Mouse (Mus musculus) cerebellum, adult 2 months (tissue): Measurements from ENCODE around the gene Grid2. TPM values are rescaled to one million over a fixed set of nuclear protein-coding genes. Genes with fewer than 3 reads are reported as not detected.
A peak's percentile ranks its signal among the peaks of the same experiment; 100 is the strongest.

Experiments
- DNase-seq, 2 experiments: peaks; one replicate each; pipeline ENCODE4 v3.0.0; 2021
- H3K27ac ChIP-seq: fragments of 200-500 bp; 2 replicates; pipeline ENCODE4 v1.5.1; 2012; ENCODE audit warnings: low read length, control low read depth, inconsistent platforms; ENCODE audit not compliant: insufficient read depth
- H3K27me3 ChIP-seq: fragments of 200-500 bp; 2 replicates; pipeline ENCODE4 v1.6.1; 2012; ENCODE audit warnings: inconsistent platforms, mild to moderate bottlenecking, low read length, moderate library complexity; ENCODE audit not compliant: control insufficient read depth, insufficient read depth
- H3K4me1 ChIP-seq: fragments of 200-500 bp; 2 replicates; pipeline ENCODE4 v1.6.1; 2011; ENCODE audit warnings: low read length; ENCODE audit not compliant: control insufficient read depth, insufficient read depth
- H3K4me3 ChIP-seq: fragments of 200-500 bp; replicated peaks from 2 replicates; pipeline ENCODE3; 2011; ENCODE audit warnings: mild to moderate bottlenecking, low read depth, low read length, control low read depth; ENCODE audit not compliant: insufficient read depth
- CTCF ChIP-seq: fragments of 200-500 bp; IDR thresholded peaks from 2 replicates; pipeline ENCODE4 v1.5.1; 2011; ENCODE audit warnings: low read depth, mild to moderate bottlenecking, control low read depth, low read length, moderate library complexity, borderline replicate concordance; ENCODE audit not compliant: insufficient read depth
- POLR2A ChIP-seq: fragments of 200-500 bp; IDR thresholded peaks from 2 replicates; pipeline ENCODE4 v1.6.1; 2011; ENCODE audit warnings: low read length, control low read depth, borderline replicate concordance; ENCODE audit not compliant: insufficient read depth
- WGBS: fragments of 180-500 bp; shearing (Covaris S2); methylation state at CpG from one replicate; pipeline ENCODE4 v1.1.7; 2018; 5-methylcytosine and 5-hydroxymethylcytosine counted together
- polyA plus RNA-seq: library from polyadenylated mRNA; depleted of rRNA; stranded (reverse); fragments of >200 nt; gene quantifications from 2 replicates; pipeline ENCODE4 v1.2.3, GENCODE M21; 2012

Grid2 gene
- polyA plus RNA-seq, 1 experiment, result 76.4 TPM

DNA sequence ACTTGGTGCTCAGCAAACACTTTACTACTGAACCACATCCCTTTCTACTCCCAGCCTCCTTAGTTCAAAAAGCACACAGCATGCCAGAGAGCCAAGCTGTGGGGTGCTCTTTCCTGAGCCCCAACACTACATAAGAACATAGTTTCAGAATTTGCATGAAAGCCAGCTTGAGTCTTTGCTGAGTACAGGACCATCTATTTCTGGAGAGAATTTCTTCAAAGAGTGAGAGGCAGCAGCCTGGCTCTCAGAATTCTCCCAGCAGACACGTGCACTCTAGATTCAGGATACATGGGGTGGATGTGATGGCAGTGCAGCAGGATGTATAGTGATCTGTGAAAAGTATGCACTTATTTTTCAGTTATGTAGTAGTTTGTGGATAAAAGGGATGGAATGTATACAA is 1038.1 kb downstream of the Grid2 start:
- Histone ChIP-seq H3K4me1 (peaks cover 7% of the 10 kb centered on the region), H3K27me3 (no peaks in the 10 kb centered on the region), H3K27ac (no peak overlapping the region), H3K4me3 (no peak overlapping the region)
- WGBS, result 96% methylated on average over 1 of the region's 1 CpGs
- DNase-seq, result no peak
- TF ChIP-seq POLR2A (no peak), CTCF (no peak)

DNA sequence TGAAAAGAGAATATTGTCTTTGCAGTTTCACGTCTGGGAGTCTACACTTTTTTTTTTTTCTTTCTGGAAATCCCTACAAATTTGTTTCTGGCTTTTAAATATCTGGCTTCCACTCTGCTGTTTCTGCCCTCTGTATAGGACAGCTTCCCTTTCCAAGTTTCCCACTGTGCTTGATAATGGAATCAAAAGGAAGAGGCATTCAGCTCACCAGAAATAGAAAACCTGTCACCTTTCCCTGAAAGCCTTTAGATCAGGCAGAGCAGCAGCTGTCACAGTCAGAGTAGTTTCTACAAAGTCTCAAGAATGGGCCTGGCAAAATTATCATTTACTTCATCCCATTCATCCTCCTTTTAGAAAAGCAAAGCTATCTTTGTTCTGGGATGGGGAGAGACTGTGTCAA is 1042.0 kb downstream of the Grid2 start:
- TF ChIP-seq CTCF (no peak), POLR2A (no peak)

DNA sequence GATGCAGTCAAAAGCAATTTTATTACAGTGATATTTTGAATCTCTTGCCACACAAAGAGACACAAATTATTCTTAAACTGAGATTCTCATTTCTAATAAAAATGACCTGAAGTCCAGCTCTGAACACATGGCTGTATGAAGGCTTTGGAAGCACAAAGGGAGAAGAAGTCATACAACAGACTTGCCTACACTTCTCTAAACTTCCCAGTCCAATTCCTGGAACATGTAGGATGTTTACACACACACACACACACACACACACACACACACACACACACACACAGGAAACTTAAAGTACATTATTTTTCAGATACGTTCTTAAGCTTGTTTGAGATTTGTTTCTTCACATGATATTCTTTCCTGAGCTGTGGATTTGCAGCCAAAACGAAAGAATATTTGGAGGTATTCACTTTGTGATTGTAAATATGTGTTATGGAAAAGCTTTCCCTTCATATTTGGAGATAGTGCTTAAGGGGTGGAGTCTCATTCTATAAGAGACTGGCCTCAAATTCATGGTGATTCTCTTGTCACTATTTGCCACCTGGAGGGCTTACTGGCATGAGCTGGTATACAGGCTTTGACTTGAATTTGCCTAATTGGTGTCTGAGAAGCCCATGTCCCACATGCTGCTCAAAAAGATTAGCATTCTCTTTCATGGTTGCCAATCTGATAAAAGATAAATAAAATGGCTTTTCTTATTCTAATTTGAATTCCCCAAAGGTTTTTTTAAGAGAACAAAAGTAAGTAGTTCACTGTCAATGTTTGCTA is 1049.2 kb downstream of the Grid2 start:
- DNase-seq, result no peak
- Histone ChIP-seq H3K27ac (no peak overlapping the region), H3K27me3 (no peaks in the 10 kb centered on the region), H3K4me3 (no peak overlapping the region), H3K4me1 (no peaks in the 10 kb centered on the region)
- TF ChIP-seq POLR2A (no peak), CTCF (no peak)
- 71% methylated on average over 2 of the region's 2 CpGs for WGBS

More for the DNA sequence above, 1042.0 kb downstream of the Grid2 start:
- no peak overlapping the region for H3K4me3 ChIP-seq
- 2% methylated on average over 1 of the region's 1 CpGs for WGBS
- H3K4me1 ChIP-seq, result peaks cover 7% of the 10 kb centered on the region
- peak; percentile 23 to 84 for DNase-seq
- H3K27me3 ChIP-seq, result no peaks in the 10 kb centered on the region
- H3K27ac ChIP-seq, result no peak overlapping the region

DNA sequence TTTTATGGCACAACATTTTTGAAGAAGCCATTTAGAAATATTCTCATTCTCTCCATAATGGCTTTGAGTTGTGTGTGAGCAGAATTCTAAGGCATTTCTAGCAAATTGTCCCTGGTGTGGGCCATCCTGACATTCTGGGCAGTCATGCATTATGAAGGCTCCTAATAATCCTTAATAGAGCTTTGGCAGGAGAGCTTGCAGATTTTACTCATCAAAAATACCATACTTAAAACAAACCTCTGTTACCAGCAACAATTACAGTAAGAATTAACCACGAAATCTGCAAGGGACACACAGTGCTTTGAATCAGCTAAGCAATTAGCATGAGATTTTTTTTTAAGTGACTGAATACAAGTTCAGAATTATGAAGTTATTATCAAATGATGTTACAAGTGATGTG is 1053.0 kb downstream of the Grid2 start:
- WGBS, result 85% methylated on average over 1 of the region's 1 CpGs

DNA sequence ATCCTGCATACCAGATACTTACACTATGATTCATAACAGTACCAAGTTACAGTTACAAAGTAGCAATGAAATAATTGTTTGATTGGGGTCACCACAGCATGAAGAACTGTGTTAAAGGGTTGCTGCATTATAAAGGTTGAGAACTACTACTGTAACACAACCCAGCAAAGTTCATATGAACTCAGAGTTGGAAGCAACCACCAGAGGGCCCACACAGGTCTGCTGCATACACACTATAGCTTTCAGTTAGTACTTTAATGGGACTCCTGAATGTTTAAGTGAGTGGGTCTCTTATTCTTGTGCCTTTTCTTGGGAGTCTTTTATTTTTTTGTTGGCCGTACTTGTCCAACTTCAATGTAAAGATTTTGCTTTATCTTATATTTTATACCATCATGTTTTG is 1057.5 kb downstream of the Grid2 start:
- no peak for TF ChIP-seq CTCF
- no peak for TF ChIP-seq POLR2A
- no peaks in the 10 kb centered on the region for H3K27me3 ChIP-seq
- no peaks in the 10 kb centered on the region for H3K4me1 ChIP-seq
- DNase-seq, result no peak
- 100% methylated on average over 1 of the region's 1 CpGs for WGBS
- H3K4me3 ChIP-seq, result no peak overlapping the region
- H3K27ac ChIP-seq, result no peak overlapping the region

More for the DNA sequence above, 1053.0 kb downstream of the Grid2 start:
- no peak for DNase-seq
- H3K4me3 ChIP-seq, result no peak overlapping the region
- no peaks in the 10 kb centered on the region for H3K4me1 ChIP-seq
- no peak overlapping the region for H3K27ac ChIP-seq
- TF ChIP-seq CTCF (no peak), POLR2A (no peak)
- no peaks in the 10 kb centered on the region for H3K27me3 ChIP-seq

DNA sequence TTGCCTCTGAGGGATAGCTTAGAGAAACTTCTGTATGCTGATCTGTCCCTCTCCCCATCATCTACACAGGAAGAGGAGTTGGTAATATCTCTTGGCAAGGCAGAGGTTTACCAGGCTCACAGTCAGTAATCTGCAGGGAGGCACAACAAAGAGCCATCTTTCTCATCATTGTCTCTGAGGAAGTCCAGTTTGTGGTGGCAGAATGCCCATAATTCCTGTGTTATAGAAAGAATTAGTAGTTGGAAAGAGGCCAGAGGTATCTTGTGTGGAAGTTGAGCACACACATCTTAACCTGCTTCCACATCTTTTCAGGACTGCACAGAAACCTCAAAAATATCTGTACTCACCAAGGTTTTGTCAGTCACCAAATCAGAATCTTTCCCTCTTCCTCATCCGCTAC is 1071.3 kb downstream of the Grid2 start:
- H3K27ac ChIP-seq, result no peak overlapping the region
- WGBS, result 94% methylated on average over 1 of the region's 1 CpGs
- no peak overlapping the region for H3K4me3 ChIP-seq
- no peaks in the 10 kb centered on the region for H3K4me1 ChIP-seq
- TF ChIP-seq POLR2A (no peak), CTCF (no peak)
- peak in 1 of 2 experiments; percentile 44 for DNase-seq
- no peaks in the 10 kb centered on the region; the same call in 1 of the 2 replicates for H3K27me3 ChIP-seq

DNA sequence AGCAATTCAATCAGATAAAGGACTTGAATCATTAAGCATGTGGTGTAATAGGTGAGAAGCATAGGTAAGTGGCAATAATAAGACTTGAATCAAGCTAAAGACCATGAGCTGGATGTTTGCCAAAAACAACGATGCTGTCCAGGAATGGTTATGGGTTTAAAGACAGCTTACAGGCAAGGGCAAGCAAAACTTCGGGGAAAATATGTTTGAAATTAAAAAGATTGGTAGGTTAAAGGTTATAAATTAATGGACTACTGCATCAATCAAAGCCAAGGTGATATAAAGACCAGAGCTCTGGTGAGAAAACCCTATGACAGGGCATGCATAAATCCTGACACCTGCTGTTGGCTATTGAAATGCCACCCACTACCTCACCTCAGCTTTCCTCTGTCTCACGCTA is 1072.2 kb downstream of the Grid2 start:
- 36% methylated on average over 3 of the region's 3 CpGs for WGBS
- Histone ChIP-seq H3K4me3 (no peak overlapping the region), H3K4me1 (no peaks in the 10 kb centered on the region), H3K27ac (no peak overlapping the region), H3K27me3 (no peaks in the 10 kb centered on the region; the same call in 1 of the 2 replicates)
- TF ChIP-seq POLR2A, result no peak
- TF ChIP-seq CTCF, result no peak
- DNase-seq, result peak in 1 of 2 experiments; percentile 12

DNA sequence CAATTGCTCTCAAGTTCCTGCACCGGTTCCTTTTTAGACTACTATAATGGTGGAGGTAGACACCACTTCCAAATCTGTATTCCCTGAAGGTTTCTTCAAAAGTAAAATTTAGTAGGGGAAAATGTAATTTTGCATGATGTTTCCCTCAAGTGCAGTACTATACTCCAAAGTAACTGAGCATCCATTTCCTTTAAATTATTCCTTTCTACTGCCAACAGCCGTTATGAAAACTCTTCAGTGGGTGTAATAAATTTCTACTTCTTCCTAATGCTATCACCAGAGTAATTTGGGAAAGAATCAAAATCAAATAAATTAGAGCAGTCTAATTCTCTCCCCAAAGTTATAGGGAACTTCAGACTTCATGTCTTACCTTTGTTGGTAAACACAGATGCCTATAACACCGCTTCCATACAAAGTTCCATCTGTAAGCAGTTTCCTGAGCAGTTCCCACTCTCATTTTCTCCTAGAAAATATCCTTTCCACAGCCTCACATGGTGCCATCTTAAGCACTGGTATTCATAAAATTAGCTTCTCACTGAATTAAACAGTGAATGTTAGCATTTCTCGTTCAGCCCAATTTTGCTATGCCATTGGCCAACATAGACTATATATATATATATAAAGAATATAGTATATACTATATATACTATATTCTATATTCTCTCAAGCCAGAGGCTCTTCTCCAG is 1142.9 kb downstream of the Grid2 start:
- H3K4me1 ChIP-seq, result no peaks in the 10 kb centered on the region
- WGBS, result 94% methylated on average over 4 of the region's 4 CpGs
- H3K4me3 ChIP-seq, result no peak overlapping the region
- no peak overlapping the region for H3K27ac ChIP-seq
- no peak for DNase-seq
- no peak for TF ChIP-seq POLR2A
- no peak for TF ChIP-seq CTCF
- H3K27me3 ChIP-seq, result no peaks in the 10 kb centered on the region
